Mouse (Mus musculus): Measurements from ENCODE around the gene Cdh18. TPM values are rescaled to one million over a fixed set of nuclear protein-coding genes. Genes with fewer than 3 reads are reported as not detected.

Gene Cdh18
- polyA plus RNA-seq, 1 experiment from 2014 or later, result 3.0 TPM

- H3K27ac ChIP-seq, result no peak overlapping the region
- H3K9ac ChIP-seq, result no peak overlapping the region
- no peak overlapping the region for H3K4me3 ChIP-seq
- WGBS, result 69% methylated on average over 2 of the region's 2 CpGs
- H3K9me3 ChIP-seq (replicated peaks), result no peaks in the 10 kb centered on the region
- no peak for ATAC-seq (ENCODE audit: low FRiP score)
- H3K4me1 ChIP-seq, result no peaks in the 10 kb centered on the region
- H3K27me3 ChIP-seq, result no peaks in the 10 kb centered on the region
- H3K4me2 ChIP-seq (replicated peaks), result no peak overlapping the region
- H3K36me3 ChIP-seq, result no peaks in the 10 kb centered on the region
These were observed 969.3 kb downstream of the Cdh18 start for GRCm38 (mm10) chr15:23518079-23518478.
